Mouse (Mus musculus): ENCODE results near the gene Filip1l.

Gene Filip1l

DNA sequence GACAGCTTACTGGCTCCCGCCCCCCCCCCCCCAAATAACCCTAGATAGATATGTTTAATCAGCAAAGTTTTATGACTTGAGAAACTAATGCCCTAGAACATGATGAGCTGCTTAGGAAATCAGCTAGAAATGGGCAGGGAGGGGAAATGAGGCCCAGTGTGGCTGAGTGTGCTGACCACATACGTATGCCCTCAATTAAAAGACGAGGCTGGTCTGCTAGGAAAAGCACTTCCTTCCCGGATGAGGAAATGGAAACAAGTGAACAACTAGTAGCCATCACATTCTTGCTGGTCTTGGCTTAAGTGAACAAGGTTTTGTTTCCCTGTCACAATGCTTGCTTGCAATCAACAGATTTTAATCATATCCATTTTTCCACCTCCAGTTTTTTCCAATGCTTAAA, 177.7 kb downstream of the Filip1l start:
- DNase-seq (ENCODE audit: low read depth, low spot score): no peak

DNA sequence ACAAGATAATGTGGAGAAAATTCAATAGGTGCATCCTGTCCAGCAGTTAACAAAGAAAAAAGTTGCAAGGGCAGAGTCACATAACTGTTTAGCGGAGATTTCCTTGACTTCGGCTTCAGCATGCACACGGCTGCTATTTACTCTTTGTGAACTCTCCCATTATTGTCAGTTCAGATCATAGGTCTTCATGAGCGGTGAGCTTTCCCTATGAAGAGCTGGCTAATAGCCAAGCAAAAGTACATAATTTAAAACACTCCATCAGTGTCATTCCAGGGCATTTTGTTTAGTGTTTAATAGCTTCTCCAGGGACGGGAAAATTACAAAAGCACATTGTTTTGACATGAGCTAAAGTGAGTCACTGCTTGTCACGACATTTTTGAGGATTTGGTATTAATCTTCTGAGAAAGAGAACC, 179.2 kb downstream of the Filip1l start:
- no peak for DNase-seq (ENCODE audit: low read depth, low spot score)

DNA sequence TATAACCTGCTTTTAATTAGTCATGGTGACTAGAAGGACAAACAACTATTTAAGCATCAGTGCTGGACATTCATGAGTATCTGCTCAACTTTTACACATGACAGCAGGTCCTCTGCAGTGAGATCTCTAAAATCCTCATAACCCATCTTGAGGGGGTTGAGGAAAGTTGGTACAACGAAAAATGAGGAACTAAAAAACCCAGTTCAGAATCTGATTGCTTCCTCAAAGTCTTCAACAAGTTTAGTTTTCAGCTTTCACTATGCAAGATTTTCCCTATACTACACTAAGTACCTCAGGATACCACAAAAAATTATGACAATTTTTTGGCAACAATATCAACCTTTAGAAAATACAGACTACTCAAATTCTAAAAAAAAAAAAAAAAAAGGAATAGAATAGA, 181.5 kb downstream of the Filip1l start:
- DNase-seq (ENCODE audit: low read depth, low spot score): no peak

DNA sequence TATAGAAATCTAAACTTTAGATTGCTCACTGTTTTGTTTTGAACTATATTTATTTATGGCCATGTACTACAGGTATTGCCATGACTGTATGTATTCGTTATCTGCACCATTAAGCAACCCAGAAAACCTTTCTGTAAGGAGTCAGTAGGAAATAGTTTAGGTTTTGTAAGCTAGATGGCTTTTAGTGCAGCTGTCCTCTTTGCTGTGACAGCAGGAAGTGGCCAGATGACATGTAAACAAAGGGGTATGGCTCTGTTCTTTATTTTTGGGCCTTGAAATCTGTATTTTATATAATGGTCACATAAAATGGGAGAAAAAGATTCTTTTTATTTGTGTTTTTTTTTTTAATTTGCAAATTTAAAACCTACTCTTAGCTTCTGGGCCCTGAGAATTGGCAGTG, 181.9 kb downstream of the Filip1l start:
- DNase-seq (ENCODE audit: low read depth, low spot score): no peak

DNA sequence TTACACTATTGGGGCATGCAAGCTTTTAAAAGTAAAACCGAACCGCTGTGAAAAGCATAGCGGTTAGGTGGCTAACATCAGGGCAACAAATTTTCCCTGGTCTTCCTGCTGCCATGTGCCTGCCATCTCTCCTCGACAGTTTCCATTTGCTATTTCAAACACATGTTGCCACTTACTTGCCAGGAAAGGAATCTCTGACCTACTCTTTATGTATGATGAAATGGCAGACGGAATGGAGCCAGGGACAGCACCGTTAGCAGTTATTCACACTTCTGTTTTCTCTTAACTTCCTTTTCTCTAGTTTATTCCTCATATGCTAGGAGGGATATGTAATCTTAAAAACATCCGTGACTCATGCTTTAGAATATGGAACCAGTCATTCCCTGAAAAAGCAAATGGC, 183.6 kb downstream of the Filip1l start:
- DNase-seq (ENCODE audit: low read depth, low spot score): no peak

DNA sequence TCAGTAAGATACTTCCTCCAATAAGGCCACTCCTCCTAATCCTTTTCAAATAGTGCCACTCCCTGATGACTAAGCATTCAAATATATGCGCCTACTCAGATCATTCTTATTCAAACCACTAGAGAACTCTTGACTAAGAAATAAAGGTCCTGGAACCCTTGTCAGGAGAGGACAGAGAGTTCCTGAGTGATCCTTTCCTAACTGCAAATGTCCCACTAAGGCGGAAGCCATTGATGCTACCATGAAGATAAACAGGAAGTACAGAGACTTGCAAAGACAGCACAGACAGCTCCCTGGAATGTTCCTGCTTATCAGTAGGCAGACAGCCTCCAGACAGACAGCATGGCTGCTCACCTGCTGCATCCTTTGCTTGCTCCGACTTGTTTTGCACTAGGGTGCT, 190.3 kb downstream of the Filip1l start:
- DNase-seq (ENCODE audit: low read depth, low spot score): no peak

DNA sequence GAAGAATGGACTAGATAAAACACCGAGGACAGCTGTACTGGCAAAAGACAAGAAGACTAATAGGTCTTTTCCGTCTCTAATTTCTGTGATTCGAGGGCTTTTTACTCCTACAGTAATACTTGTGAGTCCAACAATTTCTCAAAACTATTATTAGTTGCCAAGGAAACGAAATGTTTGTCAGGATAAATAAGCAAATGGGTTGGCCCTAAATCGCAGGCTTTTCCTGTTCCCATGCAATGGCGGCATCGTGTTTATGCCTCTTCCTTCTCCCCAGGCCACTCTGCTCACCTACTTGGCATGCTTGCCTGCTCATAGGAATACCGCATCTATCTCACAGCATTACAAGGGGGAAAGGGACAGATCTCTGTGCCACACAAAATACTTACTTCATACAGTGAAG, 191.5 kb downstream of the Filip1l start:
- DNase-seq (ENCODE audit: low read depth, low spot score): no peak

DNA sequence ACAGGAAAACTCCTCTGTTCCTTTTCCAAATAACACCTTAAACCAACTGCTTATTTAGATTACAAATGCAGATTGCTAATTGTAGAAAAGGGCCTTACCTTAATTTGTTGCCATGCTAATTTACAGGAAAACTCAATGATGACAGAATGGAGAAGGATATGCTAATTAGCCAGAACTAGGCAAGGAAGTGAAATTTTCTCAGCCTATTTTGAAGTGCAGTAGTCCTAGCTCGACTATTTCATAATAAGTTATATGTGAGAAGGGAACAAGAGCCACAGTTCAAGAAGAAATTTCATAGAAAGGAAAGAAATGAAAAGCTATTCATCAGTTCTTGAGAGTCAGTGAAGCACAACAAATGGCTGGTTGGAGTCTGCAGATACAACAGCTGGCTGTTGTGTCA, 193.5 kb downstream of the Filip1l start:
- DNase-seq (ENCODE audit: low read depth, low spot score): no peak

DNA sequence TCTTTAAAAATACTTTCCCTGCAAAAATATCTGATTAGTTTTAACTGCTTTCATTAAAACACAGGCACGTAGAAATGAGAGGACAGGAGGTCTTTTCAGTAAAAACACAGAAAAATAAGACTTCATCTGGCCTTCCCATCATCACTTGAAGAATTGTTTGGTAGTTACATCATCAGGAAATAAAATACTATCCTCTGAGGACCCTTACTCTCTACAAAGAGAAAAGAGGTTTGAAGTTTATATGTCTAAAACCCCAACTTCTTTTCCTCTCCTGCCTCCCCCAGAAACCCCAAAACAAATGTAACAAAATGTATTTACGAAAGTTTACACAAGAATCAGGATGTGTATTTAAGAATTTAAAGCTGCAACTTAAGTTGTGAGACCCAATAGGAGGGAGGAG, 195.7 kb downstream of the Filip1l start:
- DNase-seq (ENCODE audit: low read depth, low spot score): no peak

DNA sequence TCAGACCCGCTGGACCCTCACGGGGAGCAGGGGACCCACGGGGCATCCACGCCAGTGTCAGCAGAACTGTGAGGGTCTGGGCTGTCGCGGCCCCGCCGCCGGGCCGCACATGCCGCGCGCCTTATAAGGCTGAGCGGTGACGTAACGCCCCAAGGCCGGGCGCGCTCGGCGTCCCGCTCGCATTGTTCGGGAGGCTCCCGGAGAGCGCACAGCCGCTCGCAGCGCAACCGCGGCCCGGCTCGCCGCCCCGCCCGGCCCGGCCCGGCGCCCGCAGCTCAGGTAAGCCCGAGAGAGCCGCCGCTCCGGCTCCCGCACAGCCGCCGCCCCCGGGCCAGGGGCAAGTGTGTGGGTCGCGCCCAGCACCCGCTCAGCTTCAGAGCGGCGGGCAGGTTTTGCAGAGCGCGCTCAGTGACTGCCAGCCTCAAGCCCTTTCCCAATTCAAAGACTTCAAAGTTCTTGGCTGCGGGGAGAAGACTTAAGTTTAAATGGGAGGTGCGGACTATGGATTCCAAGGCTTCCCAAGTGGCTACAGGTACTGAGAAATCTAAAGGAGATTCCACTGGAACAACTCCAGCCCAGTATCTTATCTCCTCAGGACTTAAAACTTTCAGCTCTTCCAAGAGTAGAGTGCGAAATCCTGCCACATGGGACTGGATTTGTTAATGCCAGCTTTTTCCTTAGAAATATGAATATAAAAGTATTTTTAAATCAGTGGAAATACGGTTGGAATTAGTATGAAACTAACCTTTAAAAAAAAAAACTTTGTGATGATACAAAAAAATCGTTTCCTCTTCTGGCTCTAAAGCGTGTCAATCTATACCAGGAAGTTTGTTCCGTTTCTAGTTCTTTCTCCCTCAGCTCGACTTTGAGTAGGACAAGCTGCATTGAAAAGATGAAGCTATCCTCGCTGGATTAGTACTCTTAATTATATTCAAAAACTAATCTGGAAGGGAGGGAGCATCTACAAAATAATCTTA, 196.5 kb downstream of the Filip1l start:
- DNase-seq (ENCODE audit: low read depth, low spot score): no peak

DNA sequence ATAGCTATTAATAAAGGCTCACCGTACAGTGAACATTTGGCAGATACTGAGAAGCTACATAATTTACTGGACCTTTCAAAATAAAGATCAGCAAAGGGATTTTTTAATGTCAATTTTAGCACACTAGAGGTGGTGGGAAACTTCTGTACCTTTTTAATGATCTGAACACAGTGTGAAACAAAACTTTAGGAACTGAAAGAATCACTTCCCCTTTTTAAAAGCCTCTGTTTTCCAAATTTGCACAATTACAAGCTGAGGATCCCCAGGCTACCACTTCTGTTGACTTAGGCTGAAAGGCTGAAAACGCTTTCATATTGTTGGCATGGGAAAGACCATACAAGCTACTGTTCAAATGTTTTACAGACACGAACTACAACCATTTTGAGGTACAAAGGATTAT, 197.2 kb downstream of the Filip1l start:
- DNase-seq (ENCODE audit: low read depth, low spot score): no peak

DNA sequence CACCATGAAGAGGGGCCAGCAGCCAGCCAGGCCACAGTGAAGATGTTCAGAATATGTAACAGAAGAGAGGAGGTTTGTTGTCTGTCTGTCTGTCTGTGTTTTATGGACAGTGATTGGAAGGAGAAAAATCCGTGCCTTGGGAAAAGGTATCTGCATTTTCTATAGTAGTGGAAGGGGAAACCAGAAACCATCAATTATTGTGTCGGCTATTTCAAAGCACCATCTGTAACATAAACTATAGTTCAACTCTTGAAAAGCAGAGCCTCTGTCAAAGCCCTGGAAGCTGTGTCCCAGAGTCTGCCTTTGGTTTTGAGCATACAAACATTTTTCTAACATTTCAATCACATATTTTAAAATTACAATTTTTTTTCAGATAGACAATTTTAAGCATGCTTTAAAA, 197.9 kb downstream of the Filip1l start:
- DNase-seq (ENCODE audit: low read depth, low spot score): no peak

DNA sequence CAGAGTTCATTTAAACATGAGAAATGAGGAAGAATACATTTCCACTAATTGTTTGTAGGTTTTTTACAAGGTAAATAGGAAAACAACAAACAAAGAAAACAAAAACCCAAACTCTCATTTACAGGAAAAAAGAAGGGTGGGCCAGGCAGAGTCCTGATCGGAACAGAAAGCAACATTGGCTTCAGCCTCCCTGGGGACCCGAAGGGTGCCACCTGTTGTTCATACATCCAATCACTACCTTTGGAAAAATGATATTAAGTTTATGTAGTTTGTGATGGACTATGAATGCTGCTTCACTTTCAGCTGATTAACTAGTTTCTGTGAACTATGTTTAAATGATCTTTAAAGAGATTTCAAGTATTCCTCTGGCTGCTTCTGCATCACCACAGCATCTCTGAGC, 198.7 kb downstream of the Filip1l start:
- no peak for DNase-seq (ENCODE audit: low read depth, low spot score)

DNA sequence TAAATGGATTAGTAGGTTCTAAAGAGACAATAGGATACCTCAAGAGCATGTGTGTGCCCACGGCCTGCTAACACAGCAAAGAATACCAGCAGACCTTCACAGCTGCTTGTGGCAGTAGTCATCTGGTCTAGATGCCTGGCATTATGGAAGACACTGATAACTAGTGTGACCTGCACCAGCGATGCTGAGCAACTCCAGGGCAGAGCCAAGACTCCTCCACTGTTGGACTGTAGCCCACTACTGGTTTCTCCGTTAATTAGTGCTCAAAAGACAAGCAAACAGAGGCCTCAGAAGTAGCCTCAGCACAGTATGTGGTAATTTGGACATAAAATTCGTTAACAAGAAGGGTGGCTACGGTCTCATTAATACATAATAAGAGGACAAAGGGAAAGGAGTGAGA, 199.8 kb downstream of the Filip1l start:
- DNase-seq (ENCODE audit: low read depth, low spot score): no peak

DNA sequence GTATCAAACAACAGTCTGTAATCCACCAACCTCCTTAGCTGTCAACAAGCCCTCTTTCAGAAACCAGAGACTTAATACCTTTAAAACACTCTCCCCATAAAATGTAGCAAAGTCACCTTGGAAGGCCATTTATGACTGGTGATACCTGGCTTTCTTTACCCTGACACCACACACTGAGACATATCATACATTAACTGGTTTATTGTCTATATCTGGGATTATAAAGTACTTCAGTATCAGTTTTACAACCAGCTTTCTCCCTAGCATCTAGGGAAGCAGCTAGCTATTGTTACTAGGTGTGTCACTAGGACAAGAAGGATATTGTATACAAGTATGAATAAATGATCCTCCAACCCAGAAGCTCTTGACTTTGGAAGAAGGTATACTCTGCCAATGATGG, 200.3 kb downstream of the Filip1l start:
- no peak for DNase-seq (ENCODE audit: low read depth, low spot score)

DNA sequence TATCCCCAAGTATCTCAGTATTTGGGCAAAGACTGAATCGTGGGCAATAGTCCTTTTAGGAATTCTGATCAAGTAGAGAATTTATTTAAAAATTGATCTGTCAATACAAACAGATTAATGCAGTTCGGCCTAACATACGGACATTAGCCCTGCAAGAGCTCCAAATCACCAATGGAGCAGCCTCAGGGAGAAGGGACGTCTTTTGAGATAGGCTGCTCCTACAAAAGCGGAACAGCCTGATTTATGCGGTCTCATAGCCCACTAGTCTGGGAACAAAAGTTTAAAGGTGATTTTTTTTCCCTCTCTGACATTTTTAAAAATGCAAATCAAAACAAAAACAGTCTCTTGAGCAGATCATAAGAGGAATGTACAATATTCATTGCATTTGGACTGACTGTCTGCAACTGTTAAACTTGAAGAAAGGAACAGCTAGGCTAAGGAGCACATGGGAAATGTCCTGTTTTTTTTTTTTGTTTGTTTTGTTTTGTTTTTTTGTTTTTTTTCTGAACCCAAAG, 202.1 kb downstream of the Filip1l start:
- DNase-seq (ENCODE audit: low read depth, low spot score): no peak

DNA sequence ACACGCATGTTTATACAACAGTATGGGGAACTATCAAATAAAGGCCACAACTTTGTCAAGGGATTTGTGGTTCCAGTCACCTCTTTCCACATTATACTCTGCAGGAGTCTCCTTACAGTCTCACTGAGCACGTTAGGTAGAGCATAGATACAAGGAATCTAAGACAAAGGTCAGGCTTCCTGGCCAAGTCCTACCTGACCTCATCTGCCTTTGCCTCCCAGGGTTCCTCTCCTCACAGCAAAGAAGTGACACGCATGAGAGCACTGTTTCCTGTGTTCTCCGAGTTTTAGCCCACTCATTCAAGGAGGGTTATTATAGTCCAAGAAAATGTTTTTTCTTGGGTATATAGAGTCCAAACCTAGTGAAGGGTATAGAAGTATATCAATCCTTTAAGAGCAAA, 202.8 kb downstream of the Filip1l start:
- no peak for DNase-seq (ENCODE audit: low read depth, low spot score)

DNA sequence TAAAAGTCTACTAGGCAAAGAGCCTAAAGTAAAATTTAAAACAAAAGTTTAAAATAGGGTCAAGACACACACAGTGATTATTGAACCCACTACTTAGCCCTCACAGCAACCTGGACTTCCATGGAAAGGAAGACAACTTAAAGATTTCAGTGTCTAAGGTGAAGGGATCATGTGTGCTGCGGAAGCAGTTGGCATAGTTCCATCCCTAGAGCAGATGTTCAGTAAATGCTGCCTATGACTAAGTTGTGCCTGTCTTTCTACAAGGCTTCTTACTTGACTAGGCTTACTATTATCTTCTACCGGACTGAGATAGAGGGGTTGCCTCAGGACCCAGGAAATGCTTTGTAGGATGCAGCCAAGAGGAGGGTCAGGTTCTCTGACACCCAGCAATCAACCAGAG, 203.4 kb downstream of the Filip1l start:
- no peak for DNase-seq (ENCODE audit: low read depth, low spot score)

DNA sequence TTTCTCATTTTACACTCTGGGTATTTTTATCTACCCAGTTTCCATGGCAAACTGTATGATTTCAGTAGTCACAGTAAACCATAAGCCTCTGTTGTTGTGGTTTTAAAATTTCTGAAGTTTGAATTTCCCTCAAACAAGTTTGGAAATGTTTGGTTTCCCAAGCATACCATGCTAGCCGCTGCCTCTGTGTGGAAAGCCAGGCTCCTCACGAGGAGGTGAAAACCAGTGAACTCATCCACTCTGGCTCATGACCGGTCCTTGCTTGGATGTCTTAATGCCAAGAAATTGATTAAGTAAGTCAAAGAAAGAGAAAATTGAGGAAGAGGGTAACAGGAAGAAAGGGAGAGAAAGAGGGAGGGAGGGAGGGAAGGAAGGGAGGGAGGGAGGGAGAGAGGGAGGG, 205.4 kb downstream of the Filip1l start:
- DNase-seq (ENCODE audit: low read depth, low spot score): no peak

DNA sequence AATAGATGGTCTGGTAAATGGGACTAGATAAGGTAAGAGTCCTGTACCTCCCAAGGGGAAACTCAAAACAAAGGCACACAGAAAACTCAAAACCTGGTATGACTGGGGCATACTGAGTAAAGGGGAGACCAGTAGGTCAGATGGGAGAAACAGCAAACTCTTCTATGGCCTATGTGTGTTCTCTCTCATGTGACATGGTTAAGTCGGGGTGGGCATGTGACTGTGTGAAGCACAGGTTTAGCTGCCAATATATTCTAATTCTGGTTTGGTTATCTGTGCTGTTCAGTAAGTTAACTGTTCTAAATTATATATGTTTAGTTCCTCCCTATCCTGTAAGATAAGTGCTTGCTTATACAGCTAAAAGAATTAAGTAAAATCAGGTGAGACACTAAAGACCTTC, 207.3 kb downstream of the Filip1l start:
- no peak for DNase-seq (ENCODE audit: low read depth, low spot score)

DNA sequence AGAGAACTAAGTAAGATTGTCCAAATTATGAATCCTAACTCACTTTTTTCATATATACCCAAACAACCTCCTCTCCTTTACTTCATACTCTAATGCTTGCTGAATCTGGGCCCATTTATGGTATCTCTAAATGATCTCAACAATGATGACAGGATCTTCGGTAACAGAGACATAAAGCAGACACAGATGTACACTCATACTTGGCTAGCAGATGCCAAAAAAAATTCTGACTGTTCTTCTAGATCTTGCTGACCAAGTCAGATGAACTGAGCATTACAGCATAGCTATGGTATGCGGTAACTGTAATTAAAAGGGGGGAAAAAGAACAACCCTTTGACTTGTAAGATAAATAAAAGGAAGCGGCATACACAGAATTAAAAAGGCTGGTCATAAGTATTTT, 210.6 kb downstream of the Filip1l start:
- no peak for DNase-seq (ENCODE audit: low read depth, low spot score)

DNA sequence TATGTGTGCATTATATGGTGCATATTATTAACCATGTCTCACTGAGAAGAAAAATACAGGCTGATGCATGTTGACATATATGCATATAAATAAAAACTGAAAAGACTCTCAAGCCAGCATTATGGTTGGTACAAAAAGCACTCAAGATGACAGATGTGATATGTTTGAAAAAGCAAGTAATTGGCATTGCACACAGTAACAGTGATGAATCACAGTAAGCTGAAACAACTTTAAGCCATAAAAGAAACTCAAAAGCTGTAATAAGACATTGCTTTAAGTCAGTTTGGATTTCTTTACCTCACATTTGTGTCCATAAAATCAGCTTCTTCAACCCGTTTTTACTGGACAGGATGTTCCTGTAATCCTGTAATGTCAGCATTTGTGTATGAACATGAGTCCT, 211.9 kb downstream of the Filip1l start:
- DNase-seq (ENCODE audit: low read depth, low spot score): no peak

DNA sequence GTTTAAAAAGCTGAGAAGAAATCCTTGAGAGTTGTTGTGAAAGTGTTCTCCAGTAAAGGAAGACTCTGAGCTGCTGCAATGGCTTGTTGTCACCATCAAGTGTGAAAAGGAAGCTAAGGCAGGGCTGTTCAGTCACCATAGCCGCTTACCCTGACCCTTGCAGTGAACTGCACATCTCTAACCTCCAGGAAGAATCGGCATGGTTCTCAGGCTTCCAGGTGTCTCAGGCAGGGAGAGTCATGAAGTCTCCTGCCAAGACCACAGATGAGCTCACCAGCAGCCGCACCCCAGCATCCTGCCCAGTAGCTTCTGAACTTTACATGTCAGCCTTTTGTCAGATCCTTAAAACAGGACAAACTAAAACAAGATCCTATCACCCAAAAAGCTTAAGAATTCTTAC, 213.3 kb downstream of the Filip1l start:
- DNase-seq (ENCODE audit: low read depth, low spot score): no peak
